Mouse (Mus musculus): ENCODE results near the gene Tecr.

- TF ChIP-seq CTCF (IDR thresholded peaks at IDR 0.05; ENCODE audit: control insufficient read depth, insufficient read depth, insufficient read length) = no peak
- TF ChIP-seq CEBPB (IDR thresholded peaks at IDR 0.05; ENCODE audit: low read depth) = no peak
- TF ChIP-seq MYOG (IDR thresholded peaks at IDR 0.05; ENCODE audit: control insufficient read depth, extremely low read depth, insufficient read length) = no peak
- TF ChIP-seq MYOD1 (IDR thresholded peaks at IDR 0.05; ENCODE audit: control insufficient read depth, insufficient read length, low read depth) = no peak
- no peak for TF ChIP-seq USF1 (IDR thresholded peaks at IDR 0.05; ENCODE audit: low read depth)
- TF ChIP-seq FOSL1 (IDR thresholded peaks at IDR 0.05; ENCODE audit: insufficient read depth, low read length, poor library complexity, severe bottlenecking) = no peak
- TF ChIP-seq MAX (IDR thresholded peaks at IDR 0.05) = no peak
These were observed 17.2 kb downstream of the Tecr start for GRCm38 (mm10) chr8:83590488-83591023.
